Mouse (Mus musculus) hindbrain, embryonic 11.5 days (tissue): ENCODE measurements around the gene Nags. TPM values are rescaled to one million over a fixed set of nuclear protein-coding genes. Genes with fewer than 3 reads are reported as not detected.
A peak's percentile ranks its signal among the peaks of the same experiment; 100 is the strongest.

Experiments used
- ATAC-seq: fragments of 200-750 bp; cut with Nextera tagmentation; 2 replicates; pipeline ENCODE4 v1.8.0; 2017; ENCODE audit warnings: mild to moderate bottlenecking, moderate TSS enrichment, moderate library complexity; ENCODE audit not compliant: low FRiP score
- DNase-seq: peaks from one replicate; pipeline ENCODE4 v3.0.0-alpha.2; 2015; ENCODE audit warnings: low spot score
- H3K27ac ChIP-seq: fragments of 300-500 bp; sonication (generic); 2 replicates; pipeline ENCODE4 v1.5.1; 2014; ENCODE audit warnings: mild to moderate bottlenecking, low read depth, low read length
- H3K27me3 ChIP-seq: fragments of 300-500 bp; sonication (generic); 2 replicates; pipeline ENCODE4 v1.6.1; 2014; ENCODE audit warnings: mild to moderate bottlenecking, low read length, moderate library complexity, mixed read lengths; ENCODE audit not compliant: control insufficient read depth, insufficient read depth
- H3K36me3 ChIP-seq: fragments of 300-500 bp; sonication (generic); 2 replicates; pipeline ENCODE4 v1.6.1; 2014; ENCODE audit warnings: mild to moderate bottlenecking, low read length, moderate library complexity, mixed read lengths; ENCODE audit not compliant: control insufficient read depth, insufficient read depth
- H3K4me1 ChIP-seq: fragments of 300-500 bp; sonication (generic); replicated peaks from 2 replicates; pipeline ENCODE4 v1.6.1; 2014; ENCODE audit warnings: low read length, mixed read lengths; ENCODE audit not compliant: control insufficient read depth, insufficient read depth
- H3K4me2 ChIP-seq: fragments of 300-500 bp; sonication (generic); replicated peaks from 2 replicates; pipeline ENCODE4 v1.6.1; 2014; ENCODE audit warnings: mild to moderate bottlenecking, low read depth, low read length
- H3K4me3 ChIP-seq: fragments of 300-500 bp; sonication (generic); 2 replicates; pipeline ENCODE4 v1.5.1; 2014; ENCODE audit warnings: low read depth, low read length
- H3K9ac ChIP-seq: fragments of 300-500 bp; sonication (generic); 2 replicates; pipeline ENCODE4 v1.6.1; 2014; ENCODE audit warnings: low read depth, low read length
- H3K9me3 ChIP-seq: fragments of 300-500 bp; sonication (generic); 2 replicates; pipeline ENCODE4 v1.6.1; 2016; ENCODE audit warnings: low read length; ENCODE audit not compliant: control insufficient read depth
- WGBS: fragments of 180-500 bp; shearing (Covaris S2); extraction: QIAGEN DNeasy Blood & Tissue Kit; methylation state at CpG from one replicate; pipeline ENCODE4 v1.1.7; 2014; 5-methylcytosine and 5-hydroxymethylcytosine counted together
- polyA plus RNA-seq: library from polyadenylated mRNA; unstranded; fragments of >200 nt; fragmentation: Nextera tagmentation; extraction: Ambion mirVana; gene quantifications from 2 replicates; pipeline ENCODE4 v1.2.1, GENCODE M21; 2014

Nags gene
- polyA plus RNA-seq, 1 experiment from 2014 or later: 0.14 TPM

DNA sequence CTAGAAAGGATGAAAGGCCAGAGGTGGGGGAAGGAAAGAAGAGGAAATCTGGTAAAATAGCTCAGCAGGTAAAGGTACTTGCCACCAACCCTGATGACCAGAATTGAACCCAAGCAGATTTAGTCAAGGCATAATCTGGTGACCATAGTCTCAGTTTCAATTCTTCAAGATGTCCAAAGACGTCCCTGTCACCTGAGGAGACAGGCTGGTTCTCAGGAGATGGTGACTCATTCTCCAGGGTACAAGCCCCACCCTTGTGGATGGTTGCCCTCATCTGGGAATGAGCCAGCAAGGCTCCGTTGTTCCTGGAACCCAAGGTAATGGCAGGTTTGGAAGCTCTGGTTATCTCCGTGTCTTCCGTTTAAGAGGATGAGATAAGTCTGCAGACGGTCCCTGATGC is 33.7 kb upstream of the Nags start:
- Histone ChIP-seq H3K4me3 (no peak overlapping the region), H3K4me1 (no peaks in the 10 kb centered on the region), H3K9me3 (no peaks in the 10 kb centered on the region), H3K27me3 (peaks cover 24% of the 10 kb centered on the region), H3K9ac (no peak overlapping the region), H3K27ac (no peak overlapping the region), H3K4me2 (no peak overlapping the region), H3K36me3 (no peaks in the 10 kb centered on the region)
- DNase-seq (no peak), ATAC-seq (no peak)
- 88% methylated on average over 5 of the region's 5 CpGs for WGBS

DNA sequence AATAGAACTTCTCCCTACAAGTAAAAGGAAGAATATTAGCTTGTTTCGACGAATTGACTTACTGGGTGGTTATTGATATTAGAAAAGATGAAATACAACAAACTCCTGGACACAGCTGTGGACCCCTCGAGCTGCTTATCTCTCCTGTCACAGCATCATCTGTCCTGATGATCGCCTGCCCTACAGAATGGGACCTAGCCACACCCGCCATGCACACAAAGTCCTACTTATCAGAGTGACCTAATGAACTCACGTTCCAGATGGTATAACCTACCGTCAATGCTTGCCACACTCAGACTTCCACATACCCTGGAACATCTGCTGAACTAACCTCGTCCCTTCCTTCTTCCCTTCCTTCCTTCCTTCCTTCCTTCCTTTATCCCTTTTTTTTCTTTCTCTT is 29.1 kb upstream of the Nags start:
- no peak for DNase-seq
- H3K27ac ChIP-seq: no peak overlapping the region
- 80% methylated on average over 8 of the region's 8 CpGs for WGBS
- no peak for ATAC-seq
- no peak overlapping the region for H3K4me3 ChIP-seq
- H3K36me3 ChIP-seq: no peaks in the 10 kb centered on the region
- no peak overlapping the region for H3K4me2 ChIP-seq
- no peaks in the 10 kb centered on the region for H3K9me3 ChIP-seq
- no peaks in the 10 kb centered on the region for H3K4me1 ChIP-seq
- H3K27me3 ChIP-seq: no peaks in the 10 kb centered on the region
- no peak overlapping the region for H3K9ac ChIP-seq

GRCm38 (mm10) chr11:102117386-102117785 is 27.9 kb upstream of the Nags start:
- H3K9ac ChIP-seq: no peak overlapping the region
- no peak overlapping the region for H3K27ac ChIP-seq
- no peaks in the 10 kb centered on the region for H3K36me3 ChIP-seq
- no peaks in the 10 kb centered on the region for H3K27me3 ChIP-seq
- H3K4me2 ChIP-seq: no peak overlapping the region
- H3K4me1 ChIP-seq: no peaks in the 10 kb centered on the region
- no peak overlapping the region for H3K4me3 ChIP-seq
- no peaks in the 10 kb centered on the region for H3K9me3 ChIP-seq
- no peak for ATAC-seq
- DNase-seq: no peak
- WGBS: 85% methylated on average over 6 of the region's 6 CpGs

GRCm38 (mm10) chr11:102134516-102134915 is 10.8 kb upstream of the Nags start:
- no peak for ATAC-seq

GRCm38 (mm10) chr11:102137625-102138446 is 7.5 kb upstream of the Nags start:
- H3K4me2 ChIP-seq: peak overlapping the region; percentile 39
- no peak overlapping the region; the same call in 1 of the 2 replicates for H3K4me3 ChIP-seq
- no peaks in the 10 kb centered on the region for H3K9me3 ChIP-seq
- no peaks in the 10 kb centered on the region; the same call in 1 of the 2 replicates for H3K4me1 ChIP-seq
- no peaks in the 10 kb centered on the region for H3K36me3 ChIP-seq
- no peak overlapping the region for H3K9ac ChIP-seq
- H3K27me3 ChIP-seq: peaks cover 7% of the 10 kb centered on the region; the same call in 1 of the 2 replicates
- ATAC-seq (no peak), DNase-seq (no peak)
- WGBS: 49% methylated on average over 13 of the region's 13 CpGs
- H3K27ac ChIP-seq: no peak overlapping the region

More at GRCm38 (mm10) chr11:102134516-102134915, 10.8 kb upstream of the Nags start:
- H3K27ac ChIP-seq: no peak overlapping the region
- no peak overlapping the region for H3K4me2 ChIP-seq
- no peak for DNase-seq
- 28% methylated on average over 4 of the region's 4 CpGs for WGBS
- peaks cover 7% of the 10 kb centered on the region; the same call in 1 of the 2 replicates for H3K27me3 ChIP-seq
- H3K9ac ChIP-seq: no peak overlapping the region
- H3K4me1 ChIP-seq: no peaks in the 10 kb centered on the region; the same call in 1 of the 2 replicates
- no peaks in the 10 kb centered on the region for H3K36me3 ChIP-seq
- no peak overlapping the region for H3K4me3 ChIP-seq
- H3K9me3 ChIP-seq: no peaks in the 10 kb centered on the region

GRCm38 (mm10) chr11:102138447-102138740 is 6.9 kb upstream of the Nags start:
- Histone ChIP-seq H3K4me1 (no peaks in the 10 kb centered on the region; the same call in 1 of the 2 replicates), H3K36me3 (no peaks in the 10 kb centered on the region), H3K4me2 (peak overlapping the region; percentile 39), H3K4me3 (no peak overlapping the region; the same call in 1 of the 2 replicates), H3K9me3 (no peaks in the 10 kb centered on the region), H3K9ac (no peak overlapping the region), H3K27ac (no peak overlapping the region), H3K27me3 (peaks cover 8% of the 10 kb centered on the region)
- WGBS: under 1% methylated on average over 18 of the region's 18 CpGs
- DNase-seq (peak; percentile 82), ATAC-seq (no peak)

GRCm38 (mm10) chr11:102140508-102140907 is 4.8 kb upstream of the Nags start:
- H3K4me2 ChIP-seq: no peak overlapping the region
- no peak overlapping the region for H3K27ac ChIP-seq
- no peak overlapping the region for H3K9ac ChIP-seq
- no peak for ATAC-seq
- H3K27me3 ChIP-seq: peaks cover 23% of the 10 kb centered on the region
- H3K4me3 ChIP-seq: no peak overlapping the region
- 3% methylated on average over 5 of the region's 5 CpGs for WGBS
- H3K9me3 ChIP-seq: no peaks in the 10 kb centered on the region
- peaks cover 2% of the 10 kb centered on the region; the same call in 1 of the 2 replicates for H3K4me1 ChIP-seq
- no peaks in the 10 kb centered on the region for H3K36me3 ChIP-seq
- DNase-seq: peak; percentile 86

- H3K4me3 ChIP-seq: no peak overlapping the region
- H3K36me3 ChIP-seq: no peaks in the 10 kb centered on the region
- peaks cover 7% of the 10 kb centered on the region; the same call in 1 of the 2 replicates for H3K4me1 ChIP-seq
- 68% methylated on average over 7 of the region's 7 CpGs for WGBS
- no peak for ATAC-seq
- H3K9ac ChIP-seq: no peak overlapping the region
- peaks cover 41% of the 10 kb centered on the region for H3K27me3 ChIP-seq
- no peak for DNase-seq
- H3K27ac ChIP-seq: no peak overlapping the region
- H3K9me3 ChIP-seq: no peaks in the 10 kb centered on the region
- no peak overlapping the region for H3K4me2 ChIP-seq
Observed at GRCm38 (mm10) chr11:102142355-102142754, 3.0 kb upstream of the Nags start.

DNA sequence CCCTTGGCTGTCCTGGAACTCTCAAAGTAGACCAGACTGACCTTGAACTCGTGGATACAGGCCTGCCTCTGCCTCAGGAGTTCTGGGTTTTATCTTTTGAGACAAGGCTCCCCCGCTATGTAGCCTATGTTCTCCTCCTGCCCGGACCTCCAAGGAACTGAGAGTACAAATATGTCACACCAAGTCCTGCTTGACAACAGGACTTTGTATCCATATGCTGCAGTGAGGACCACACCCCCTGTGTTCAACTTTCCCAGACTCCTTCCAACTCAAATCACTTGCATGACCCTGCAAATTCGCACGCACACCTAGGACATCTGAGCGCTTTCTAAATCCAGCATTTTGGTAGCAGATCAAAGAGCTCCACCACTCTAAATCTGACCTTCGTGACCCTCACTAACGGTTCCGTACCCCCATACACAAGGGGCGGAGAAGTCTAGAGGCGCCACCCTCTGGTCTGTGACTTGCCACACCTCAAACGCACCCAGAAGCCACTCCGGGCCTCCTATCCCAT is 299 bp upstream of the Nags start:
- H3K27me3 ChIP-seq: peaks cover 54% of the 10 kb centered on the region
- H3K9ac ChIP-seq: no peak overlapping the region

More for the DNA sequence above, 299 bp upstream of the Nags start:
- Histone ChIP-seq H3K9me3 (no peaks in the 10 kb centered on the region), H3K4me2 (peak overlapping the region; percentile 29; the same call in 1 of the 2 replicates), H3K36me3 (no peaks in the 10 kb centered on the region), H3K4me1 (peaks cover 7% of the 10 kb centered on the region; the same call in 1 of the 2 replicates), H3K27ac (no peak overlapping the region), H3K4me3 (peak overlapping the region; percentile 20)
- 24% methylated on average over 13 of the region's 13 CpGs for WGBS
- ATAC-seq: no peak
- no peak for DNase-seq
